Mouse (Mus musculus) layer of hippocampus, postnatal 10 days (tissue): ENCODE measurements around the gene Moap1. TPM values are rescaled to one million over a fixed set of nuclear protein-coding genes. Genes with fewer than 3 reads are reported as not detected.

Experiments
- DNase-seq, 2 experiments: peaks; one replicate each; pipeline ENCODE4 v3.0.0; 2021; ENCODE audit warnings: low spot score in 2 of 2
- total RNA-seq, 2 experiments: library from RNA; stranded (reverse); gene quantifications; 2 replicates each; pipeline ENCODE4 v1.2.3; 2021

The Moap1 gene
- total RNA-seq, 2 experiments from 2014 or later: 30.8 to 30.9 TPM

DNA sequence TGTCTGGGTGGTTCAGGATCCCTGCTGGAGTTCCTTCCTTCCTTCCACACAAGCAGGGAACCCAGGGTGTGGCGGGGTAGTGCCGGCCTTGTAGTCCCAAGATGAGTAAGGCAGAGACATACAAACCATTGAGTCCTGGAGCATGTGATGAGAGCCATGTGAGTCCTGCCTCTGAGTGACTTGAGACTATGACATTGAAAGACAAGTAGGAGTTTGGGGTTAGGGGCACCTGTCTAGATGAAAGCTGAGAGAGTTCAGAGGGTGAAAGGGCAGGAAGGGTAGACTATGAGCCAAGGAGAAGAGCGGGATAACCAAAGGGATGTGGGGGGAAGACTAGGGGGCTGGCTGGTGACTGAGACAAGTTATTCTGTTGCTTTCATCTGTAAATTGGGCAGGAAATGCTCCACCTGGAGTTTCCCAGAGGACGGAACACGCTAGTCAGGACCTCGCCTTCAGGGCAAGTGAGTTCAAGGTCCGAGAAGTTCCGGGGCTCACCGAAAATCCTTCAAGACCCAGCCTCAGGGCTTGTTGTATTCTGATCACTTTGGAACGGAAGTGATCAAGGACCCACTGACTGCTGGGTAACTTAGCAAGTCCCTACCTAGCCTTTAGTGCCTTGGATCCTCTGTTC is 36.5 kb downstream of the Moap1 start:
- DNase-seq: no peak

DNA sequence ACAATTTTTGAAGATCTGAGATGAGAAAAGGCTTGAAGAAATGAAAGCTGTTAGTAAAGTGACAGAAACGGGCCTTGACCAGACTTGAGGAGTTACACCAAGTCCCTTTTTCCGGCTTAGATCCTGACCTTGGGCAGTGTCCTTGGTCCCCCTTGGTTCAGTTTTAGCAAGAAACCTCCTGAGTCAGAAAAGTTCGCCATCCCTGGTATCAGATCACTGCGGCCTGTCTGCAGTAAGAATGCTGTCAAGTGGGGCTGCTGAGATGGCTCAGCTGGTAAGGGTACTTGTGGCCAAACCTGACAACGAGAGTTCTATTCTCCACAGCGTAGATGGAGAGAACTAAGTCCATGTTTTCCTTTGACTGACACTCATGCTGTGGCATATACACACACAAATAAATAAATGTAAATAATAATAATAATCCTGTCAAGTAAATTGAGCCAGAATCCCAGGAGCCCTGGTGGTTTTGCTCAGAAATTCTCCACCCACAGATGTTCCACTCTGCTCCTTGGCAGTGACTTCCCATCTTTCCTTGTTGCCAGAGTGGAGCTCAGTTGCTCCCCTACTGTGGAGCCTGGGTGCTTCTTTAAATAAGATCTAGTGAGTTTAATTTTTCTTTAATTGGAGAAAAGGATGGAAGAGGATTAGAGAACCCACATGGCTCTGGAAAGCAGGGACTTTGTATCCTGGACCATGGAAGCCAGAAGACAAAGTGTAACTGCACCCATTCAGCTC is 37.4 kb downstream of the Moap1 start:
- DNase-seq: no peak

DNA sequence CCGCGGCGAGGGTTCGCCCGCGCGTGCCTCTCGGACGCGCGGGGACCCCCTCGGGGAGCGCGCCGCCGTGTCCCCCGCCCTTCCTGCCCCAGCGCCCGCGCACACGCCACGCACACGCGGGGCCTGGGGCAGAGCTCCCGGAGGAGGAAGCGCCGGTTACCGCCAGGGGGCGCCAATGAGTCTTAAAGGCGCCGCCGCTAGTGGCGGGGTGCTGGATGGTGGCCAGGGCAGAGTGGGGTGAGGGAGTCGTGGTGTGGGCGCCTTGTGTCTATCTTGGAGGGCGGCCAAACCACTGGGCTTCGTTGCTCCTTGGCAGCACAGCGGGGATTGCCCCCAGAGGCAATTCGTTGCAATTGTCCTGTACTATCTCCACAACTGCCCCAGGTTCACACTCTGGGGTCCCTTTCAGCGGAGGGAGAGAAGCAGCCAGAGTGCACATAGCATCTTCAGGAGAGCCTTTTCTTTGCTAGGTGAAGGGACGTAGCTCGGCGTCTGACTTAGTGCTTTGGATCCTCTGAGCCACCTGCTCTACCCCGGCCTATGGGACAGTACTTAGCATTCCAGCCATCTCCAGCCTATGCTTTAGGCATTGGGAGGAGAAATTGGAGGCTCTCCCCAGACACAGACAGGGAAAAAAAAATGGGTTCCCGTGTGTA is 38.1 kb downstream of the Moap1 start:
- DNase-seq: peak; percentile 94 to 97

DNA sequence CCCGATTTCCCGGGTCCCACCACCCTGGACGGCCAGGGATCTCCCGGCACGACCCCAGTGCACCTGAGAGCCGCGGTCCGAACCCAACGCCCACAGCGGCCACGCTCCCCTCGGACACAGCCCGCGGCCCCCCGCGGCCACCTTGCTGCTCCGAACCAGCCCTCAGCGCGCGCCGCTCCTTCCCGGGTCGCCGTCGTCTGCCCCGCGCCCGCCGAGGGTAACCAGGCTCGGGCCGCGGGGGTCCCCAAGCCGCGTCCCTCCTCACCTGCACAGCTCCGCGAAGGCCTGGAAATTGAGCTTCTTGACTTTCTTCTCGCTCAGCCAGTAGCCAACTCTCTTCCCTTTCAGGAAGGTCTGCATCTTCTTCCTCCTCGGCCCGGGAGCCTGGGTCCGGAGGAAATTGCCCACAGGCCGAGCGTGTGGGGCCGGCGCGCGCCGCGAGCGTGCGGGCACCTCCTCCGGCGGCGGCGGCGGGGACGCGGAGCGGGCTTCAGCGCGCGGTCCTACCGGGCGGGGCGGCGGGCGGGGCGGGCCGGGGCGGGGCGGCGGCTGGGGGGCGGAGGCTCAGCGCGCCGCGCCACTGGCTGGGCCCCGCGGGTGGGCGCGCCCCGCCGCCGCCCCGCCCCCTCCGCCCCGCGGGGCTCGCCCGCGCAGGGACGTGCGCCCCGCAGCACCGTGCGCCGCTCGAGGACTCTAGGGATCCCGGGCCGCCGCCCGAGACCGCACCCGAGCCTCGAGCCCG is 38.8 kb downstream of the Moap1 start, which contains the start of gene Itpk1:
Gene Itpk1, minus strand, starts transcription at position 474 of the 742 bp plus-strand sequence.
- DNase-seq: peak in 1 of 2 experiments; percentile 53

DNA sequence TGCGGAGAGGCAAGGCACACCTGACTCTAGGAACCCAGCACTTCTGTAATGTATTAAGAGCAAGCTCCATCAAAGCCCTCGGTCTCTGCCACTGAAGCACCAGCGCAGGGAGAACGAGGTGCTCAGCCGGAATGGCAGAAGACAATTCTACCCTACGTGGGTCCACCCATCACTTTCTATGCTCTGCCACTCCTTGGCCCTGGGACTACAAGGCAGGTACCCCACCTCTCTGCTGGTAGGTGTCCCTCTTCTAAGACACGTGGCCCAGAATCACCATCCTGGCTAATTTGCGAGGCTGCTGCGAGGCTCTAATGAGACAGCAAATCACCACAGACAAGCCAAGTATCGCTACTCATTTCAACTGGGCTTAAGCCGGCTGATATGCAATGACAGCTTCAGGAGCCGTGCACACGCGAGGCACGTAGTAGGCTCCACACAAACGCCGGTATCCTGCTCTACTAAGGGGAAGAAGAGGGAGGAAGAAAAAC is 39.5 kb downstream of the Moap1 start:
- DNase-seq: no peak

DNA sequence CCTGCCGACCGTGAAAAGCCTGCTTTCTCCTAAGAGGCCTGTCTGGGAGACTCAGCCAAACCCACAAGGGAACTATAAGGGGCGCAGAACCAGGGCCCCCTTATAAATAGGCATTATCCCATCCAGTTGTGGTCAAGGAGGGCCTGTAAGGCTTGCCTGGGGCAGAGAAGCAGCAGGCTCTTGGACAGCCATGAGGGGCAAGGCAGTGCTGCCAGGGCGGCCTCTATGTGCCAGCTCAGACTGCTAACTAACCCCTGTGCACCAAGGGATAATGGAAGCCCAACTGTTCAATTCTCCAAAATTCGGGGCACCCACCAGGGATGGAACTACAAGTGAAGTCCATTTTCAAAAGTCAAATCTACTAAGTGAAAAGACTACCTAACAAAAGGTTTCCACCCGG is 40.0 kb downstream of the Moap1 start:
- peak in 1 of 2 experiments; percentile 55 for DNase-seq

DNA sequence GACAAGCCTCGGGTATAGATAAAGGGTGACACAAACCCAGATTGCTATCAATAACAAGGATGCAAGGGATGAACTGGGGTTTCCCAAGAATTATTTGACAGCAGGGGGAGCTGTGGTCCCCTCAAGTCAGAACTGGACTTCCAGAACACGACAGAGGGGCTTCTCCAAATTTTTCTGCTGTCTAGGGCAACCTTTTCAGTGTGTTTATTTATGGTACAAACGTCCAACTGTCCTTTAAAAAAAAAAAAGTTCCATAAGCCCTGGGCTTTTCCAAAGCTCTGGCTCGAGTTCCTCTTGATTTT is 40.4 kb downstream of the Moap1 start:
- peak; percentile 53 to 59 for DNase-seq

DNA sequence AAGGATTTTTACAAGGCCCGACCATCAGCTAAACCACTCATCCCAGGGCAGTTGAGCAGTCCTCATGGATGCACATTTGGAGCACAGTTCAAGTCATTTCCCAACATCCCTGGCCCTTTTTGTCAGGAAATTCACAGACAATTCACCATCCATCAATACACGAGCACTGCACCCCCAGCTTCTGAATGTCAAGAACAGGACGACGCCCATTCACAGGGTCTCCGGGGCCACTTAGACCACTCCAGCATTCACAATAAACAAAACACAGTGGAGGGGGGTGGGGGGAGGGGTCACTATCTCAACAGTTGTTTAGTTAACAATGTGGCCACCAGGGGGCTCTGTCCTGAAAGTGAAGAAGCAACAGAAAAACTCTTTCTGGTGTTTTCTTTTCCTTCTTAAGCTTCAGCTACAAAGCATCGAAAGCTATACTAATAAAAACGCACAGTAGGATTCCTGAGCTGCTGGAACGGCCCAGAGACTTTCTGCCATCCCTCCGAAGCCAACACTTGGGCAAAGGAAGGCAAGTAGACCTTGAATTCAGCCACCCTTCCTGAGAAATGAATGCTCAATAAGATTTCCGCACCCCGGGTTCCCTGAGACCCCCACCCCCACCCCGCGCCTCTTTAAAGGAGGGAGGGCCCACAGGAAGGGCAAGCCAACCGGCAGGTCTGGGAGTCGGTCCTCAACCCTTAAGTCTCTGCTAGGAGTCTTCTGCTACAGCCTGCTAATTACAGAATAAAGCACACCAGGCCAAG is 40.9 kb downstream of the Moap1 start:
- DNase-seq: peak; percentile 83 to 85

DNA sequence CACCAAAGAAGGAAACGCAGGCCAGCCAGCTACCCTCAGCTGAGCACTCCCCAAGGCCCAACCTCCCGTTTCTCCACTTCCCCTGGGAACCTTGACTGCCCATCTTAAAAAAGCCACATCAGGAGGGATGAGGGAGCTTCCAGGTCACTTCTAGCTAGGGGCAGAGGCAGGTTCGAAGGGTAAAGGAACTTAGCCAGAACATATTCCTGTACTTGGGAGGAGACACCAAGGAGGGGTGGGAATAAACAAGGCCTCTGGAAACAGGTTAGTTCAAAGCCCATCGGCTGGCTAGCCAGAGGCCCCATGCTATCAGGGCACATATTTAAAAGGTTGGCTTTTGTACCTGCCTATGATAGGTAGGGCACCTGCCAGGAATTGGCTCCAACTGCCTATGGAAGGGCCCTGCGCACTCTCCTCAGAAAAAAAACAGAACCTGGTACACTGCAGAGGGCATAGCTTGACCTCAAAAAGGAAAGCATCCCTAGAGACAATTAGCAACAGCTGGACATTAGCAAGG is 41.7 kb downstream of the Moap1 start:
- no peak for DNase-seq

DNA sequence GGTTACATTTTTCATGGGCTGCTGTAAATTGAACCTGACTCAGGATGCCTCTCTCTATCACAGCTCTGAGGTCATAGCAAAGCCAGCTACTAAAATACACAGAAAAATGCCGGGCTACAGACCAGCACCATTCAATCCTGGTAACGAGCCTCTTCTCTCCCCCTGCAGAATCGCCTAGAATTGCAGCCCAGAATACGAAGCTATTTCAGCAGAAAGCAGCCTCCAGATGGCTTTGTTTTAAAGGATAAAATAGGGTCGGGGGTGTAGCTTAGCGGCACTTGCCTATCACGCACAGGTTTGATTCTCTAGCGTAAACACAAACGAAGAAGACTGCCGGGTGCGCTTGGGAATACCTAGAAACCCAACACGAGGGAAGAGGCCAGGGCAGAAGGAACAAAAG is 43.0 kb downstream of the Moap1 start:
- DNase-seq: no peak

DNA sequence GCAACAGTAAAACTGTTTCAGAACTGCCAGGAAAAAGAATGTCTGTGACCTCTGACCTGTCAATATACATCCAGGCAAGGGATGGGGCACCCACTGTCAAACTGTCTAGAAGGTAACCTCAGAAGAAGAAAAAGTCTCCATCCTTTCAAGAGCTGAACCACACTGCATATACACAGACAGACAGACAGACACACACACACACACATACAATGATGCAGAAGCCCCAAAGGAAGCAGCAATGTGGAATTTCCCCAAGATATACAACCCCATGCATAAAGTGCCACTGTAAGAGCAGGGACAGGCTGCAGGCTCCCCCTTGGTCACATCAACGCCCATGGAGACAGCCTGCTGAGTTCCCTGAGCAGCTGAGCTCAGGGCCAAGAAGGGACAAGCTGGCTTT is 44.3 kb downstream of the Moap1 start:
- no peak for DNase-seq

DNA sequence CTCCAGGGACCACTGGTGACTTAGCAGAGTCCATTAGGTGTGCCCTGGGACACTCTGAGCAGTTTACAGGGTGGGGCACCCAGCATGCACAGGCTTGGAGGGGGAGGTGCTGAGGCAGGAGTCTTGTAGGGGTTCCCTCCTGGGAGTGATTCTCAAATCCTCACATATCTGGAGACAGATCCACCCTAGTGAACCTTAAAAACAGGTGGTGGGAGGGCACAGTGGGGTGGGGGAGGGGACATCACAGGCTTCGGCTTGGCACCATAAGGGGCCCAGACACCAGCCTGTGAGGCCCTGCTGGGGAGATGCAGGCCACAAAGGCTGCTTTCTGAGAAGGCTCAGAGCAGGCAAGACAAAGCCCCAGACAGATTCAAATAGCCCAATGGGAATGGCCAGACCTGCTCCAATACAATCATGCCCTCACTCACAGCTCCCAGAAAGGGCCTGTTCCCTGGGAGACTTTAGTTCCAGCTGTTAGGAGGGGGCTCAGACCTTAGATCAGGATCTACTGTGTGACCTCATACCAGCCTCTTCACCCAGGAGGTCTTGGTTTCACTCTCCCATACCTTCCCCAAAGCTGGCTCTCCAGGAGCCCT is 45.3 kb downstream of the Moap1 start:
- DNase-seq: peak in 1 of 2 experiments; percentile 22

DNA sequence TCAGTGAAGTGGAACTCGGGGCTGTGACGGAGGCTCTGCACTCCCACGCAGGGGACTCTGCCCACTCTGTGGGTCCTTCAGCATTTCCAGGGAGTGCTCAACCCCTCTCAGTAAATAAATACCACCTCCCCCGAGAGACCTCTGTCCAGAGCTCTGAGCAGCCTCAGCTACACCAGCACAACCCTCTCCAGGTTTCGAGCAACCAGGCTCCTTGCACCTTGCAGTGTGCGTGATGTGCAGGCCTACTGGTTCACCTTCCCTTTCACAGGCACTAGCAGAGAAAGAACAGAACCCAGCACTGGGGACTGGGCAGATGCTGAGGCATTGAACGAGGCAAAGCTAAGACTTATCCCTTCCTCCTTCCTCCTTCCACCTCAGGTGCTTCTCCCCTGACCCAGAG is 46.1 kb downstream of the Moap1 start:
- peak in 1 of 2 experiments; percentile 10 for DNase-seq

DNA sequence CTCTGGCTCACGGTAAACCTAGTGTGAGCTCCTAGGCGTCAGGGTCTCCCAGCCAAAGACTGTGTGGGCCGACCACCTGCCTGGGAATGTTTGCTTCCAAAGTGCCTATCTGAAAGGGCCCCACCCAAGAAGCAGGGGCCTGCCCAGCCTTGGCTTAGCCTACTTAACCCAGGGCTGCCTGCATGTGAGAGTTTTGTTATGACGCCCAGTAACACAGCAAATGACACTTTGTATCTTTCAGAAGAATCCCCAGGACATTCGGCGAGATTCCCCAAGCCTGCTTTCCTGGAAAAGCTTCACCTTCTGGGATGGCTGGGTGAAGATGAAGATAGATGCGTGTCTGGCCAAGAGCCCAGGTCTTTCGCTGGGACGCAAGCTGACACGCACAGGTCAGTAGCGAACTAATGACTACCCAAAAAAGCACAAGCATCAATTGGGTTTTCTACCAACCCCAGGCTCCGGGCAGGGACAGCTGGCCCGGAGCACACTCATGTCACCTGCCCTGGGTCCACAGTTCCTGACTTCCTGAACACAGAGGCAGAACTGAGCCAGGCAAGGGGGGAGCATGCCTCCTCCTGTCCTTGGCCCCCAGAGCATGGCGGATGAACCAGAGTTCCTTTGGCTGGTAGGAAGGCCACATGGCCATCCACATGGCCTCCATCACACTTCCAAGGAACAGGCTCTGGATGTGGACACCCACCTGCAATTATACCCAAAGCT is 46.7 kb downstream of the Moap1 start:
- peak in 1 of 2 experiments; percentile 13 for DNase-seq

DNA sequence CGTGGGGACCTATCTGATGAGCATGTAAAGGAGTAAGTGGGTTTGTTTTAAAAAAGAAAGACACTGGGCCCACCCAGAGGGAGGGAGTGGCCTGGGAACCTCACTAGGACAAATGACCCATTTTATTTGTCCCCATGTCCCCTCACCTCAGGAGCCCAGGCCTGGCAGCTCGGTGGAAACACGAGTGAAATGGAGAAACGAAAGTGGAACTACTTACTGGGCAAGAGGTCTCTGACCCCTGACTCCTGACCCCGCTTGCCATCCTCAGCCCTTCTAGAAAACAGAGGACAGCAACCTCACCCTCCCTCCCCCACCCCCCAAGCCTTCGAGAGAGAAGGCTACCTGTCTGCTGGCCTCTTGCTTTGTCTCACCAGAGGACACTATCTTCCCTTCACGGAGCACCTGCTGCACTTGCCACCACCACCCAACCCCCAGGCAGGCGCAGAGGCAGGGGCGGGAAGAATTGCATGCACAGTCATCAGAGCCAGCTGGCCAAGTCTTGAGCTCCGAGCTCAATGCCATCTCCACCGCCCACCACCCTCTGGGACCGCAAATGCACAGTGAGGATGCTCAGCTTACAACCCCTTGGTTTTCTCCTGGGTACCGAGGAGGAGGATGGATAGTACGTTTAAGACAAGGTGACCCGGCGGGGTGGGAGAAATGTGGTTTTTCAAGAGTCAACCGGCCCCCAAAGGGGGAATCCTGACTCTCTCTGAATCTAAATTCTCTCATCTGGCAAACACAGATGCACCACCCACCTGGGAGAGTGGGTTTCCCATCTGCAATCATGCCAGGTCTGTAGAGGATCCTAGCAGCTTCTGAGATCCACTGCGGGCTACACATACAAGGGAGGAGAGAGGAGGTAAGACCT is 47.9 kb downstream of the Moap1 start:
- DNase-seq: peak; percentile 58 to 68
